Mouse (Mus musculus) cerebellum, adult 2 months (tissue): ENCODE measurements at regions not wholly inside any gene's neighbourhood (a gene's known extent, or its start where the extent isn't known, plus 50 kb on each side); places are given as distances from the start of the nearest gene placed in this dataset.

Experiments used
- DNase-seq, 2 experiments: peaks; one replicate each; pipeline ENCODE4 v3.0.0; 2021
- H3K27ac ChIP-seq: fragments of 200-500 bp; 2 replicates; pipeline ENCODE4 v1.5.1; 2012; ENCODE audit warnings: low read length, control low read depth, inconsistent platforms; ENCODE audit not compliant: insufficient read depth
- H3K27me3 ChIP-seq: fragments of 200-500 bp; 2 replicates; pipeline ENCODE4 v1.6.1; 2012; ENCODE audit warnings: inconsistent platforms, mild to moderate bottlenecking, low read length, moderate library complexity; ENCODE audit not compliant: control insufficient read depth, insufficient read depth
- H3K4me1 ChIP-seq: fragments of 200-500 bp; 2 replicates; pipeline ENCODE4 v1.6.1; 2011; ENCODE audit warnings: low read length; ENCODE audit not compliant: control insufficient read depth, insufficient read depth
- H3K4me3 ChIP-seq: fragments of 200-500 bp; replicated peaks from 2 replicates; pipeline ENCODE3; 2011; ENCODE audit warnings: mild to moderate bottlenecking, low read depth, low read length, control low read depth; ENCODE audit not compliant: insufficient read depth
- CTCF ChIP-seq: fragments of 200-500 bp; IDR thresholded peaks from 2 replicates; pipeline ENCODE4 v1.5.1; 2011; ENCODE audit warnings: low read depth, mild to moderate bottlenecking, control low read depth, low read length, moderate library complexity, borderline replicate concordance; ENCODE audit not compliant: insufficient read depth
- POLR2A ChIP-seq: fragments of 200-500 bp; IDR thresholded peaks from 2 replicates; pipeline ENCODE4 v1.6.1; 2011; ENCODE audit warnings: low read length, control low read depth, borderline replicate concordance; ENCODE audit not compliant: insufficient read depth
- WGBS: fragments of 180-500 bp; shearing (Covaris S2); methylation state at CpG from one replicate; pipeline ENCODE4 v1.1.7; 2018; 5-methylcytosine and 5-hydroxymethylcytosine counted together

DNA sequence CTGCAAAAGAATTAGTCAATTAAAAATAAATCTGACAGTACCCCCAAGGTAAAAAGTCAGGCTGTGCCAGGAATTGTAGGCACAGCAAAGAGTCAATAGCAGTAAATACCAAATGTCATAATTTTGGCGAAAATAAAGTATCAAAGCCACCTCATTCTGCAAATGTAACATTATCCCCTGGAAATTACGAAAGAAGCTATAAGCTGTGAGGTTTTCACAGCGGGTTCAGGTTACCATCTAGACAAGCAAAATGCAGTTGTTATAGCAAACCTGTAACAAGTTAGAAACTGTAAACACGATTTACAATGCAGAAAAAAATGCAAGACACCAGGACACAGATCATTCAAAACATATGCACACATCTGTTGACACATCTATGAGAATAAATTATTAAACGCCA is 87.6 kb downstream of the Gm12728 start:
- H3K4me3 ChIP-seq, result no peak overlapping the region
- H3K27ac ChIP-seq, result no peak overlapping the region
- H3K27me3 ChIP-seq, result no peaks in the 10 kb centered on the region
- H3K4me1 ChIP-seq, result no peaks in the 10 kb centered on the region
- DNase-seq, result no peak
- 86% methylated on average over 5 of the region's 5 CpGs for WGBS
- TF ChIP-seq POLR2A (no peak), CTCF (no peak)

DNA sequence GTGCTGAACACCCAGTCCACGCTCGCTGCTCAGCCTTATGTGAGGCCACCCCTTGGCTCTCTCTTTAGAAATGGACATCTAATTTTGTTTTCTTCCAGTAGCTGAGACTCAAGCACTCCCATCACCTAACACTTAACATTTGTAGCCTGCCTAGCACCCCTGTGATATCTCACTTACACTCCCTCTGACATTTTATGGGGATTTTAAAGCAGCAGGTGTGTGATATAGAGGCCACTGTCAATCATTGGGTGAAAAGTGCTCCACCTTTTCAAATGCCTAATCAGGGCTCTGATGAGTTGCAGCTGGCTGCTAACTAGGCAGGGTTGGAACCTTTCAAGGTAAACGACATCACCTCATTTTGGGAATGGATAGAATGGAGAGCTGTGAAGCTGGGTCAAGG is 90.2 kb downstream of the Gm12728 start:
- WGBS, result 82% methylated on average over 3 of the region's 3 CpGs
- no peak overlapping the region for H3K27ac ChIP-seq
- no peak for DNase-seq
- TF ChIP-seq POLR2A, result no peak
- no peak for TF ChIP-seq CTCF
- no peaks in the 10 kb centered on the region for H3K4me1 ChIP-seq
- H3K4me3 ChIP-seq, result no peak overlapping the region
- no peaks in the 10 kb centered on the region for H3K27me3 ChIP-seq

DNA sequence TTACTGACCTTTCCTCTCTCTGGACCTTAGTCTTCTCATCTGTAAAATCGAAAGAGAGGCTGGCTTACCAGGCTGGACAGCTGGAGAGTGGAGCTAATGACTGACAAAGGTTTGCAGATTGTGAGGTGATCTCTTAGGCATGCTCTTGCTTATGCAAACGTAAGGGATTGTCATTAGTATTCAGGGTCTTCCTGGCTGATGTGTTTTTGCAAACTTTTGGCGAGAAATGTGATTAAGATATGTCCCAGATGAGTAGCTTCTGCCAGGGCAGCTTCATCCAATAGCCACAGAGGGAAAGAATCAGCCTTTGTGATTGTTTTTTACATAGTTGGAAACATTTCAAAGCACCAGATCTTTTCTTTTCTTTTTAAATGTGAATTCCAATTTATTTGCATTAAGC is 95.1 kb downstream of the Gm12728 start:
- DNase-seq, result no peak
- Histone ChIP-seq H3K4me3 (no peak overlapping the region), H3K4me1 (no peaks in the 10 kb centered on the region), H3K27ac (no peak overlapping the region), H3K27me3 (no peaks in the 10 kb centered on the region)
- 23% methylated on average over 3 of the region's 3 CpGs for WGBS
- TF ChIP-seq CTCF (no peak), POLR2A (no peak)

DNA sequence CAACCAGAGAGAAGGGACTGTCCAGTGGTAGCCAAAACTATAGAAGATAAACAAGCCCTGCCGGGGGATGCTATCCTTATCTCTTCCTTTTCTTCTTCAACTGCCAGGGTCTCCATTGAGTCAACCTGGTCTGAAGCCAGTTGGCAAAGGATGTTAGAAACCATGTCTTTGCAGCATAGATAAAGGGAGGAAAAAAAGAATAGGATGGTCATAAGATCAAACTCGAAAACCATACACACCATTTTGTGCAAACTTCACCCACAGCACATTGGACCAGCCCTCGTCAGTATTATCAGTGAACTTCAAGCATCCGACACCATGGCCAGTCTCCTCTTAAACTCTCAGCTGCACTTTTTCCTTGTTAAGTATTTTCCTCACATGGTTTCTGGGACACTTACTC is 101.8 kb downstream of the Gm12728 start:
- 85% methylated on average over 4 of the region's 4 CpGs for WGBS

DNA sequence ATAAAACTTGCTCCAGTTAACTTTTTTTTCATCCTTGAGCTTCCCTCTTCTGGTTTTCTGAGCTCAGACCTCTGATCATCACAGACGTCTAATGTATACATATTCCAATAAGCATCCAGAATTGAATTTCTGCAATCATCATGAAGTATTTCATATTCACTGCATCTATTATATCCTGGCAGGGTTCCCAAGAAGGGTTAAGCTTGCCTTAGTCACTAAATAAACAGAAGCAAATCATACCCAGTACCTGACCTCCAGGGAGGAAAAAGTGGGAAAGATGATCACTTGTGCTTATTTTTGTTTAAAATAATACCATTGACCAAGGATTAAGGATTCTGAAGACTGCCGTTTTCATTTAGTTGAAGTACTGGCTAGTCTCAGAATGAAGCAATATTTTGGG is 102.4 kb downstream of the Gm12728 start:
- no peak for DNase-seq
- no peak overlapping the region for H3K4me3 ChIP-seq
- H3K4me1 ChIP-seq, result no peaks in the 10 kb centered on the region
- no peak overlapping the region for H3K27ac ChIP-seq
- 86% methylated on average over 2 of the region's 2 CpGs for WGBS
- H3K27me3 ChIP-seq, result no peaks in the 10 kb centered on the region
- no peak for TF ChIP-seq POLR2A

More for the DNA sequence above, 101.8 kb downstream of the Gm12728 start:
- Histone ChIP-seq H3K4me1 (no peaks in the 10 kb centered on the region), H3K27me3 (no peaks in the 10 kb centered on the region), H3K27ac (no peak overlapping the region), H3K4me3 (no peak overlapping the region)
- no peak for DNase-seq
- TF ChIP-seq POLR2A (no peak), CTCF (no peak)

DNA sequence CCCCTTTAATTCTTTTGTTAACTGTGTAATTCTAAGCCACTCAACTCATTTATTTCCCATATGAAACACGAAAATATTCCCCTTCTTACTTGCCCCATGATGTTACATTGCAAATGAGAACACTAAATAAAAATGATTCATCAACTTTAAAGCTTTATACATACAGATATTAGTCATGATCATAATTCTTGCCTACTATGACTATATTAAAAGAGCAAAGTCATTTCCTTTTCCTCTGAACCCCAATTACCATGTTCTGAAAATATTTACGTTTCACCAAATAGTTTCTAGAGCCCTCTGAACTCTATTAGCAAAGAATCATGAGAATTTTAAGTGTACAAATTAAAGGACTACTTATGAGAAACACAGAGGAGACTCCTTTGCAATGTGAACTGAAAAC is 105.4 kb downstream of the Gm12728 start:
- H3K4me1 ChIP-seq, result no peaks in the 10 kb centered on the region
- H3K27me3 ChIP-seq, result no peaks in the 10 kb centered on the region
- no peak overlapping the region for H3K27ac ChIP-seq
- WGBS, result 64% methylated on average over 2 of the region's 2 CpGs
- no peak for DNase-seq
- H3K4me3 ChIP-seq, result no peak overlapping the region
- TF ChIP-seq POLR2A (no peak), CTCF (no peak)

DNA sequence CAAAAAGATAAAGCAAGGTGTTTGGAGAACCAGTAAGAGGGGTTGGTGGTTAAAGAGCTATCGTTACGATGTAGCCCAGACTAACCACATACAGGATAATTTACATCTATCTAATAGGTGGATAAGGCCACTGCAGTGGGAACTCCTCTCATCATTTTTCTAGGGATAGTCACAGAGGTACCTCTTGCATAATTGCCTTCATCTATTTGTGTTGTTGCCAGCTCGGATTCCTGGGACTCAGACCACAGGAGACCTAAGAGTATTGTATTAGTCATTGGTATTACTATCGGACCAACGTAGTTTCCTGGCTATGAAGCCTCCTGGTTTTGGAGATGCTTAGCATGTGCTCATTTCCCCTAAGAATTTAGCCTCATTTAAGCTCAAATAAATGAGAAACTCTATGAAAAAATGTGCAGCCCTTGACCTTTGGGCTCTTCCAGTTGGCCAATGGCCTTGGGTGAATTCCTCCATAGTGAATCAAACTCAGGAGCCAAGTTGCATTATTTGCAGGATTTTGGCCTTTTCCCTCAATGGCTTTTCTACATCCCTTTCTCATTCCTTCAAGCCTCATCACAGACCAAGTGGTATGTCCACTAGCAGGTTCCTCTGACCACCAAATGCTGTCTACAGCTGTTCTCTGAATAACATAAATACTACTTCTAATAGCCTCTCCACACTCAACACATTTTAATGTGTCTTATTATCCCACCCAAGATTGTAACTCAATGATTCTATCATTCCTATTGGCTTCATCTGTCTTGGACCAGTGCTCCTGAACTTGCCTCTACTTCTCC is 108.6 kb downstream of the Gm12728 start:
- TF ChIP-seq CTCF (no peak), POLR2A (no peak)
- DNase-seq, result no peak
- H3K27ac ChIP-seq, result no peak overlapping the region
- H3K4me3 ChIP-seq, result no peak overlapping the region
- H3K27me3 ChIP-seq, result no peaks in the 10 kb centered on the region
- H3K4me1 ChIP-seq, result no peaks in the 10 kb centered on the region
- WGBS, result 93% methylated on average over 5 of the region's 5 CpGs

DNA sequence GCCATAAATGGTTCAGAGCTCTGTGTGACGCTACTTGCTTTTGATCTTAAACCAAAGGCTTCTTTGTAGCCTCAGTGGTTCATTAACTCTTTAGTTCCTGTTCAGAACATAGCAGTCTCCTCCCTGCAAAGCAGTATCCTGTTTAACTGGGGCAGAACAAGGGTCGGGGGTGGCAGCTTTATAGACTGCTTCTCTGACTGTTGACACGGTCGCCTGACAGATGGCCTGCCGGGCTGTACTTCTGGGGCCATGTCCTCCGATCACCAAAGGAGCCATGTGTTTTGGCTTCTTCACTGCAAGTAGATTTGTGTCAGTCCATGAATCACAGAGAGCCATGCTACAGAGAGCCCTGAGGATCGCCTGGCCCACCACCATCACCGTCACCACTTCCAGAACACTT is 115.2 kb downstream of the Gm12728 start:
- DNase-seq, result no peak
- Histone ChIP-seq H3K4me1 (no peaks in the 10 kb centered on the region), H3K4me3 (no peak overlapping the region), H3K27ac (no peak overlapping the region), H3K27me3 (no peaks in the 10 kb centered on the region)
- 39% methylated on average over 8 of the region's 8 CpGs for WGBS
- no peak for TF ChIP-seq POLR2A

DNA sequence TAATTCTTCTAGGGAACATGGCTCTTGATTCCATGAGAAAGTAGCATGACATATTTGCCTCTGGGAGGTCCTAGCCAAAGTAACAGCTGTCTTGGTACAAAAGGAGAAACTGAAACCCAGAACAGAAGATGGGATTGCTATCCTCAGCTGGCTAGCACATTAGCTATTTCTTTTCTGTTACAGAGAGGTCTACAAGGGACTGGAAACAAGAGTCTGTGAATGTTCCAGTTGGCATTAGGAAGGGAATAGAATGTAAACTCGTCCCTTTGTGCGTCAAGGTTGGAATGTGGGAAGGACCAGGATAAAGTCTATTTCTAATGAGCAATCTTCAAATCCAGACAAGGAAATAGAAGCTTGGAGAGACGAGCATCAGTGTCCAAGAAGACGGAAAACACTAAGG is 116.7 kb downstream of the Gm12728 start:
- Histone ChIP-seq H3K4me1 (no peaks in the 10 kb centered on the region), H3K4me3 (no peak overlapping the region), H3K27ac (no peak overlapping the region), H3K27me3 (no peaks in the 10 kb centered on the region)
- TF ChIP-seq POLR2A (no peak), CTCF (no peak)
- no peak for DNase-seq
- WGBS, result 85% methylated on average over 4 of the region's 4 CpGs
